9 mouse cellular contexts compared by ENCODE assay signal in genomic region chr13:32611551-32612295, GRCm38 (mm10).
DNase-seq lines count a peak whose midpoint lies in the region; ATAC-seq lines count a peak whose summit lies in the region.
"Had no signal": no experiment of that assay in that cellular context is flagged by ENCODE, and none has a peak within 500 bp of the region (broad histone marks: within the 10 kb centered on the region; RNA-seq: fewer than 3 reads in every experiment).

No protein-coding gene starts in this region.

- no peak overlapping the region for H3K4me3 ChIP-seq in hindbrain, embryonic 10.5 days
- H3K4me3 ChIP-seq in hindbrain, embryonic 13.5 days: no peak overlapping the region
- no peak overlapping the region for H3K4me3 ChIP-seq in limb, embryonic 12.5 days (replicated peaks)
- H3K4me3 ChIP-seq: neural tube, embryonic 13.5 days had no signal

- no peaks in the 10 kb centered on the region for H3K27me3 ChIP-seq in hindbrain, embryonic 10.5 days (ENCODE audit: insufficient read depth, poor library complexity, severe bottlenecking)
- H3K27me3 ChIP-seq in hindbrain, embryonic 13.5 days: no peaks in the 10 kb centered on the region
- peaks cover 4% of the 10 kb centered on the region; the same call in 1 of the 2 replicates for H3K27me3 ChIP-seq in limb, embryonic 12.5 days
- H3K27me3 ChIP-seq: neural tube, embryonic 13.5 days had no signal

- WGBS in hindbrain, embryonic 10.5 days: 58% methylated on average over 13 of the region's 13 CpGs
- 70% methylated on average over 13 of the region's 13 CpGs for WGBS in hindbrain, embryonic 13.5 days
- WGBS in limb, embryonic 12.5 days: 15% methylated on average over 13 of the region's 13 CpGs

- H3K27ac ChIP-seq in hindbrain, embryonic 10.5 days: no peak overlapping the region
- no peak overlapping the region for H3K27ac ChIP-seq in hindbrain, embryonic 13.5 days
- H3K27ac ChIP-seq in limb, embryonic 12.5 days: peak overlapping the region; percentile 45; the same call in 1 of the 2 replicates
- H3K27ac ChIP-seq: neural tube, embryonic 13.5 days had no signal

- no peak for ATAC-seq in hindbrain, embryonic 13.5 days (ENCODE audit: low FRiP score)
- peak; percentile 75 for ATAC-seq in limb, embryonic 12.5 days (ENCODE audit: insufficient number of reproducible peaks, insufficient read depth, low FRiP score, low TSS enrichment, low read depth)
- ATAC-seq in erythroid progenitor cell, adult 5-6 weeks (replicated peaks; ENCODE audit: low FRiP score, poor library complexity, severe bottlenecking): no peak

- H3K9ac ChIP-seq in hindbrain, embryonic 13.5 days: no peak overlapping the region
- H3K9ac ChIP-seq in limb, embryonic 12.5 days (replicated peaks): no peak overlapping the region
- H3K9ac ChIP-seq: neural tube, embryonic 13.5 days had no signal

- no peaks in the 10 kb centered on the region for H3K36me3 ChIP-seq in hindbrain, embryonic 10.5 days
- H3K36me3 ChIP-seq in hindbrain, embryonic 13.5 days: no peaks in the 10 kb centered on the region
- H3K36me3 ChIP-seq in limb, embryonic 12.5 days: no peaks in the 10 kb centered on the region
- H3K36me3 ChIP-seq: neural tube, embryonic 13.5 days had no signal

- peak; percentile 65 for DNase-seq in hindbrain, embryonic 10.5 days (ENCODE audit: low spot score)
- DNase-seq in urinary bladder, postnatal 25 days (ENCODE audit: low spot score): peak; percentile 22
- no peak for DNase-seq in urinary bladder, adult 2 months (ENCODE audit: low spot score)
- no peak for DNase-seq in adipocyte (ENCODE audit: low spot score)
- no peak for DNase-seq in layer of hippocampus, adult 18-20 months (ENCODE audit: low spot score in 2 of 2)

- H3K4me2 ChIP-seq in hindbrain, embryonic 13.5 days: no peak overlapping the region
- peak overlapping the region; percentile 40 for H3K4me2 ChIP-seq in limb, embryonic 12.5 days
- H3K4me2 ChIP-seq: neural tube, embryonic 13.5 days had no signal

- no peaks in the 10 kb centered on the region for H3K9me3 ChIP-seq in hindbrain, embryonic 10.5 days
- H3K9me3 ChIP-seq in hindbrain, embryonic 13.5 days: no peaks in the 10 kb centered on the region
- H3K9me3 ChIP-seq in limb, embryonic 12.5 days: no peaks in the 10 kb centered on the region
- H3K9me3 ChIP-seq: neural tube, embryonic 13.5 days had no signal

- peaks cover 21% of the 10 kb centered on the region for H3K4me1 ChIP-seq in hindbrain, embryonic 10.5 days (replicated peaks)
- peaks cover 6% of the 10 kb centered on the region for H3K4me1 ChIP-seq in hindbrain, embryonic 13.5 days (replicated peaks)
- H3K4me1 ChIP-seq in limb, embryonic 12.5 days (replicated peaks): peaks cover 55% of the 10 kb centered on the region

Comparison
In these comparisons a context has a peak if more than half of its experiments do, and no peak if none do; other contexts are left out.
1. DNase-seq: peak in hindbrain, embryonic 10.5 days (single experiment) and urinary bladder, postnatal 25 days (single experiment); none in urinary bladder, adult 2 months (single experiment), adipocyte (single experiment) and layer of hippocampus, adult 18-20 months (0 of 2).